In genomic region chr11:77890648-77891258, GRCm38 (mm10) we compare ENCODE assay signal across 14 mouse cellular contexts. TPM values are rescaled to one million over a fixed set of nuclear protein-coding genes. Genes with fewer than 3 reads are reported as not detected.
DNase-seq lines count a peak whose midpoint lies in the region; ATAC-seq and TF ChIP-seq lines count a peak whose summit lies in the region.
"Had no signal": no experiment of that assay in that cellular context is flagged by ENCODE, and none has a peak within 500 bp of the region (broad histone marks: within the 10 kb centered on the region; RNA-seq: fewer than 3 reads in every experiment).

No protein-coding gene starts in this region.

- H3K36me3 ChIP-seq in forebrain, embryonic 10.5 days (replicated peaks), result no peaks in the 10 kb centered on the region
- no peaks in the 10 kb centered on the region for H3K36me3 ChIP-seq in forebrain, embryonic 11.5 days (ENCODE audit: control insufficient read depth, insufficient read depth, low read length)
- no peaks in the 10 kb centered on the region for H3K36me3 ChIP-seq in liver, postnatal 0 days (replicated peaks; ENCODE audit: insufficient read depth, low read length)
- H3K36me3 ChIP-seq in liver, embryonic 12.5 days, result no peaks in the 10 kb centered on the region
- no peaks in the 10 kb centered on the region for H3K36me3 ChIP-seq in forebrain, embryonic 12.5 days (replicated peaks)
- H3K36me3 ChIP-seq in neural tube, embryonic 13.5 days, result no peaks in the 10 kb centered on the region

- no peak overlapping the region for H3K4me2 ChIP-seq in forebrain, embryonic 11.5 days (ENCODE audit: low read depth, low read length, severe bottlenecking)
- no peak overlapping the region for H3K4me2 ChIP-seq in liver, postnatal 0 days (ENCODE audit: low read depth, low read length)
- no peak overlapping the region for H3K4me2 ChIP-seq in liver, embryonic 12.5 days
- H3K4me2 ChIP-seq in forebrain, embryonic 12.5 days, result 0 out of 2 replicates have a peak overlapping the region, but pooled peaks have one; percentile 2
- no peak overlapping the region for H3K4me2 ChIP-seq in neural tube, embryonic 13.5 days

- no peak for ATAC-seq in forebrain, embryonic 11.5 days (replicated peaks; ENCODE audit: low FRiP score)
- no peak for ATAC-seq in liver, postnatal 0 days
- no peak for ATAC-seq in liver, embryonic 12.5 days
- ATAC-seq in forebrain, embryonic 12.5 days (ENCODE audit: low FRiP score), result no peak
- ATAC-seq in neural tube, embryonic 13.5 days (ENCODE audit: low read depth), result no peak
- ATAC-seq: intestine, embryonic 16.5 days had no signal

- TF ChIP-seq CTCF in liver, postnatal 0 days (IDR thresholded peaks at IDR 0.05; ENCODE audit: low read depth), result no peak

- no peaks in the 10 kb centered on the region for H3K9me3 ChIP-seq in forebrain, embryonic 10.5 days
- H3K9me3 ChIP-seq in forebrain, embryonic 11.5 days (ENCODE audit: control insufficient read depth, low read length), result no peaks in the 10 kb centered on the region
- no peaks in the 10 kb centered on the region for H3K9me3 ChIP-seq in liver, postnatal 0 days (ENCODE audit: low read length)
- no peaks in the 10 kb centered on the region for H3K9me3 ChIP-seq in liver, embryonic 12.5 days (replicated peaks)
- no peaks in the 10 kb centered on the region for H3K9me3 ChIP-seq in forebrain, embryonic 12.5 days
- H3K9me3 ChIP-seq in neural tube, embryonic 13.5 days, result no peaks in the 10 kb centered on the region

- no peak for DNase-seq in forebrain, embryonic 10.5 days (ENCODE audit: extremely low spot score, low spot score)
- DNase-seq in forebrain, embryonic 11.5 days (ENCODE audit: low spot score), result no peak
- no peak for DNase-seq in liver, postnatal 0 days
- no peak for DNase-seq in frontal cortex, adult 2 months (ENCODE audit: extremely low spot score in 1 of 2, low spot score in 1 of 2)
- DNase-seq in right cerebral cortex, postnatal 14 days, result no peak
- DNase-seq: adrenal gland, adult 8-10 months; cerebellum, adult 9-11 months; gastrocnemius, adult 2 months; lung, adult 18-20 months had no signal

- H3K27ac ChIP-seq in forebrain, embryonic 10.5 days, result 0 out of 2 replicates have a peak overlapping the region, but pooled peaks have one; percentile 41
- H3K27ac ChIP-seq in forebrain, embryonic 11.5 days (ENCODE audit: low read depth, low read length), result no peak overlapping the region; the same call in 1 of the 2 replicates
- H3K27ac ChIP-seq in liver, postnatal 0 days (ENCODE audit: low read depth), result peak overlapping the region; percentile 77
- no peak overlapping the region for H3K27ac ChIP-seq in liver, embryonic 12.5 days
- peak overlapping the region; percentile 54 for H3K27ac ChIP-seq in forebrain, embryonic 12.5 days
- H3K27ac ChIP-seq in neural tube, embryonic 13.5 days (replicated peaks), result peak overlapping the region; percentile 66
- H3K27ac ChIP-seq: gastrocnemius, adult 2 months had no signal

- H3K4me1 ChIP-seq in forebrain, embryonic 10.5 days, result peaks cover 75% of the 10 kb centered on the region
- H3K4me1 ChIP-seq in forebrain, embryonic 11.5 days (replicated peaks; ENCODE audit: control insufficient read depth, insufficient read depth, low read length), result peaks cover 37% of the 10 kb centered on the region
- peaks cover 29% of the 10 kb centered on the region for H3K4me1 ChIP-seq in liver, postnatal 0 days (ENCODE audit: insufficient read depth)
- H3K4me1 ChIP-seq in liver, embryonic 12.5 days, result peaks cover 28% of the 10 kb centered on the region
- H3K4me1 ChIP-seq in forebrain, embryonic 12.5 days, result peaks cover 83% of the 10 kb centered on the region
- peaks cover 84% of the 10 kb centered on the region for H3K4me1 ChIP-seq in neural tube, embryonic 13.5 days (replicated peaks)

- WGBS in forebrain, embryonic 10.5 days, result 52% methylated on average over 2 of the region's 2 CpGs
- 38% methylated on average over 2 of the region's 2 CpGs for WGBS in forebrain, embryonic 11.5 days
- 55% methylated on average over 2 of the region's 2 CpGs for WGBS in liver, postnatal 0 days (ENCODE audit: insufficient replicate concordance)
- WGBS in liver, embryonic 12.5 days (ENCODE audit: insufficient replicate concordance), result 48% methylated on average over 2 of the region's 2 CpGs
- WGBS in forebrain, embryonic 12.5 days, result 32% methylated on average over 2 of the region's 2 CpGs
- 24% methylated on average over 2 of the region's 2 CpGs for WGBS in neural tube, embryonic 13.5 days

- H3K27me3 ChIP-seq in forebrain, embryonic 10.5 days (ENCODE audit: poor library complexity, severe bottlenecking), result peaks cover 79% of the 10 kb centered on the region
- no peaks in the 10 kb centered on the region for H3K27me3 ChIP-seq in forebrain, embryonic 11.5 days (ENCODE audit: control insufficient read depth, insufficient read depth, low read length)
- H3K27me3 ChIP-seq in liver, postnatal 0 days (ENCODE audit: insufficient read depth, low read length), result no peaks in the 10 kb centered on the region
- H3K27me3 ChIP-seq in liver, embryonic 12.5 days (replicated peaks), result peaks cover 71% of the 10 kb centered on the region
- H3K27me3 ChIP-seq in forebrain, embryonic 12.5 days, result no peaks in the 10 kb centered on the region; the same call in 1 of the 2 replicates
- peaks cover 37% of the 10 kb centered on the region for H3K27me3 ChIP-seq in neural tube, embryonic 13.5 days

- TF ChIP-seq EP300 in liver, postnatal 0 days (IDR thresholded peaks at IDR 0.05; ENCODE audit: low read depth), result no peak

- H3K4me3 ChIP-seq in forebrain, embryonic 10.5 days, result no peak overlapping the region
- no peak overlapping the region for H3K4me3 ChIP-seq in forebrain, embryonic 11.5 days (ENCODE audit: low read depth, low read length)
- H3K4me3 ChIP-seq in liver, postnatal 0 days (ENCODE audit: low read depth, low read length), result no peak overlapping the region
- no peak overlapping the region for H3K4me3 ChIP-seq in liver, embryonic 12.5 days
- no peak overlapping the region for H3K4me3 ChIP-seq in forebrain, embryonic 12.5 days (replicated peaks)
- H3K4me3 ChIP-seq in neural tube, embryonic 13.5 days, result no peak overlapping the region
- H3K4me3 ChIP-seq: erythroblast, embryonic 14.5 days; gastrocnemius, adult 2 months had no signal

- no peak overlapping the region for H3K9ac ChIP-seq in forebrain, embryonic 11.5 days (ENCODE audit: low read length)
- no peak overlapping the region for H3K9ac ChIP-seq in liver, postnatal 0 days (replicated peaks)
- H3K9ac ChIP-seq in liver, embryonic 12.5 days, result no peak overlapping the region
- no peak overlapping the region for H3K9ac ChIP-seq in forebrain, embryonic 12.5 days
- H3K9ac ChIP-seq in neural tube, embryonic 13.5 days, result no peak overlapping the region

RNA-seq across cellular contexts. Expression of gene Pipox, which starts 3.1 kb away (rescaled TPM):
- 10.0 and 10.1 TPM in 2 replicates for polyA plus RNA-seq in forebrain, embryonic 10.5 days (2016; fragmentation: Nextera tagmentation; extraction: Ambion mirVana)
- 13.6 and 16.0 TPM in 2 replicates for polyA plus RNA-seq in forebrain, embryonic 11.5 days (2014; fragmentation: Nextera tagmentation; extraction: Ambion mirVana)
- polyA plus RNA-seq in liver, postnatal 0 days (2015; fragmentation: Nextera tagmentation; extraction: Ambion mirVana), result 48.9 and 53.4 TPM in 2 replicates
- 6.7 and 7.2 TPM in 2 replicates for polyA plus RNA-seq in liver, embryonic 12.5 days (2016; fragmentation: Nextera tagmentation; extraction: Ambion mirVana)
- 14.5 and 16.5 TPM in 2 replicates for polyA plus RNA-seq in forebrain, embryonic 12.5 days (2016; fragmentation: Nextera tagmentation; extraction: Ambion mirVana)
- 4.1 and 6.1 TPM in 2 replicates for polyA plus RNA-seq in neural tube, embryonic 13.5 days (2015; fragmentation: Nextera tagmentation; extraction: Ambion mirVana)
- polyA plus RNA-seq in frontal cortex, adult 2 months (2012; rRNA removed), result 7.0 and 8.6 TPM in 2 replicates
- polyA plus RNA-seq: erythroblast, embryonic 14.5 days had no signal

RNA-seq across cellular contexts. Expression of gene Sez6, which starts 39.8 kb away (rescaled TPM):
- polyA plus RNA-seq in forebrain, embryonic 10.5 days (2016; fragmentation: Nextera tagmentation; extraction: Ambion mirVana), result 2.8 and 4.3 TPM in 2 replicates
- 14.3 and 16.7 TPM in 2 replicates for polyA plus RNA-seq in forebrain, embryonic 11.5 days (2014; fragmentation: Nextera tagmentation; extraction: Ambion mirVana)
- not detected in 2 replicates for polyA plus RNA-seq in liver, postnatal 0 days (2015; fragmentation: Nextera tagmentation; extraction: Ambion mirVana)
- 0.05 TPM in 1 of 2 replicates, not detected in the other for polyA plus RNA-seq in liver, embryonic 12.5 days (2016; fragmentation: Nextera tagmentation; extraction: Ambion mirVana)
- polyA plus RNA-seq in forebrain, embryonic 12.5 days (2016; fragmentation: Nextera tagmentation; extraction: Ambion mirVana), result 54.0 and 62.2 TPM in 2 replicates
- 95.2 and 104 TPM in 2 replicates for polyA plus RNA-seq in neural tube, embryonic 13.5 days (2015; fragmentation: Nextera tagmentation; extraction: Ambion mirVana)
- polyA plus RNA-seq in frontal cortex, adult 2 months (2012; rRNA removed), result 169 and 190 TPM in 2 replicates
- polyA plus RNA-seq: erythroblast, embryonic 14.5 days had no signal

Comparison
In these comparisons a context has a peak if more than half of its experiments do, and no peak if none do; other contexts are left out.
1. H3K27ac ChIP-seq: peak in forebrain, embryonic 10.5 days (single experiment), liver, postnatal 0 days (single experiment), forebrain, embryonic 12.5 days (single experiment) and neural tube, embryonic 13.5 days (single experiment); none in forebrain, embryonic 11.5 days (single experiment) and liver, embryonic 12.5 days (single experiment).